Mouse (Mus musculus) hindbrain, embryonic 10.5 days (tissue): ENCODE results near the gene Rpp25. TPM values are rescaled to one million over a fixed set of nuclear protein-coding genes. Genes with fewer than 3 reads are reported as not detected.

Experiments
- DNase-seq: peaks from one replicate; pipeline ENCODE4 v3.0.0-alpha.2; 2017; ENCODE audit warnings: low spot score
- H3K27ac ChIP-seq: fragments of 300-500 bp; sonication (generic); 2 replicates; pipeline ENCODE4 v1.5.1; 2016; ENCODE audit warnings: mild to moderate bottlenecking, moderate library complexity
- H3K27me3 ChIP-seq: fragments of 300-500 bp; sonication (generic); 2 replicates; pipeline ENCODE4 v1.6.1; 2016; ENCODE audit warnings: mild to moderate bottlenecking; ENCODE audit not compliant: poor library complexity, insufficient read depth, severe bottlenecking
- H3K36me3 ChIP-seq: fragments of 300-500 bp; sonication (generic); 2 replicates; pipeline ENCODE4 v1.6.1; 2016; ENCODE audit warnings: mild to moderate bottlenecking, moderate library complexity
- H3K4me1 ChIP-seq: fragments of 300-500 bp; sonication (generic); replicated peaks from 2 replicates; pipeline ENCODE4 v1.6.1; 2016; ENCODE audit warnings: mild to moderate bottlenecking
- H3K4me3 ChIP-seq: fragments of 300-500 bp; sonication (generic); 2 replicates; pipeline ENCODE4 v1.5.1; 2016; ENCODE audit warnings: mild to moderate bottlenecking, moderate library complexity
- H3K9me3 ChIP-seq: fragments of 300-500 bp; sonication (generic); 2 replicates; pipeline ENCODE4 v1.6.1; 2016; ENCODE audit warnings: mild to moderate bottlenecking, moderate library complexity
- WGBS: fragments of 180-500 bp; shearing (Covaris S2); methylation state at CpG from one replicate; pipeline ENCODE4 v1.1.7; 2016; 5-methylcytosine and 5-hydroxymethylcytosine counted together
- polyA plus RNA-seq: library from polyadenylated mRNA; unstranded; fragments of >200 nt; fragmentation: Nextera tagmentation; extraction: Ambion mirVana; gene quantifications from 2 replicates; pipeline ENCODE4 v1.2.1, GENCODE M21; 2016

Rpp25 gene
- polyA plus RNA-seq, 1 experiment from 2014 or later = 9.7 TPM

- 9% methylated on average over 13 of the region's 13 CpGs for WGBS
- H3K27ac ChIP-seq = no peak overlapping the region
- H3K4me1 ChIP-seq = peaks cover 53% of the 10 kb centered on the region
- H3K36me3 ChIP-seq = no peaks in the 10 kb centered on the region
- peak overlapping the region; percentile 41 for H3K4me3 ChIP-seq
- no peak for DNase-seq
- H3K9me3 ChIP-seq = no peaks in the 10 kb centered on the region
- peaks cover 84% of the 10 kb centered on the region for H3K27me3 ChIP-seq
Observed at GRCm38 (mm10) chr9:57501452-57501851, 2.4 kb upstream of the Rpp25 start.

GRCm38 (mm10) chr9:57501861-57502260 lies 2.0 kb upstream of the Rpp25 start:
- H3K4me1 ChIP-seq = peaks cover 53% of the 10 kb centered on the region
- no peak overlapping the region for H3K27ac ChIP-seq

GRCm38 (mm10) chr9:57502911-57503621 lies 760 bp upstream of the Rpp25 start:
- Histone ChIP-seq H3K27me3 (peaks cover 93% of the 10 kb centered on the region), H3K4me1 (peaks cover 53% of the 10 kb centered on the region), H3K9me3 (no peaks in the 10 kb centered on the region), H3K4me3 (peak overlapping the region; percentile 57), H3K27ac (no peak overlapping the region), H3K36me3 (no peaks in the 10 kb centered on the region)
- peak; percentile 42 for DNase-seq
- WGBS = 2% methylated on average over 23 of the region's 23 CpGs

More at GRCm38 (mm10) chr9:57501861-57502260, 2.0 kb upstream of the Rpp25 start:
- H3K9me3 ChIP-seq = no peaks in the 10 kb centered on the region
- DNase-seq = peak; percentile 52
- 1% methylated on average over 20 of the region's 20 CpGs for WGBS
- no peaks in the 10 kb centered on the region for H3K36me3 ChIP-seq
- peak overlapping the region; percentile 41 for H3K4me3 ChIP-seq
- H3K27me3 ChIP-seq = peaks cover 88% of the 10 kb centered on the region

- peak; percentile 58 for DNase-seq
- no peaks in the 10 kb centered on the region for H3K36me3 ChIP-seq
- peaks cover 80% of the 10 kb centered on the region for H3K27me3 ChIP-seq
- WGBS = under 1% methylated on average over 34 of the region's 34 CpGs
- no peaks in the 10 kb centered on the region for H3K9me3 ChIP-seq
- peak overlapping the region; percentile 57 for H3K4me3 ChIP-seq
- H3K27ac ChIP-seq = peak overlapping the region; percentile 13; the same call in 1 of the 2 replicates
- H3K4me1 ChIP-seq = peaks cover 53% of the 10 kb centered on the region
Observed at GRCm38 (mm10) chr9:57504381-57504700, 515 bp downstream of the Rpp25 start.

- Histone ChIP-seq H3K9me3 (no peaks in the 10 kb centered on the region), H3K4me3 (peak overlapping the region; percentile 57; the same call in 1 of the 2 replicates), H3K27me3 (peaks cover 75% of the 10 kb centered on the region), H3K4me1 (peaks cover 53% of the 10 kb centered on the region), H3K27ac (no peak overlapping the region), H3K36me3 (no peaks in the 10 kb centered on the region)
- WGBS = 44% methylated on average over 10 of the region's 10 CpGs
- no peak for DNase-seq
Observed at GRCm38 (mm10) chr9:57504891-57505290, 1.1 kb downstream of the Rpp25 start.

- 8% methylated on average over 8 of the region's 8 CpGs for WGBS
- peak; percentile 44 for DNase-seq
- Histone ChIP-seq H3K27me3 (peaks cover 67% of the 10 kb centered on the region), H3K4me1 (peaks cover 58% of the 10 kb centered on the region), H3K36me3 (no peaks in the 10 kb centered on the region), H3K27ac (no peak overlapping the region), H3K4me3 (0 out of 2 replicates have a peak overlapping the region, but pooled peaks have one; percentile 14), H3K9me3 (no peaks in the 10 kb centered on the region)
Observed at GRCm38 (mm10) chr9:57505700-57506099, 1.9 kb downstream of the Rpp25 start.

- Histone ChIP-seq H3K36me3 (no peaks in the 10 kb centered on the region), H3K4me1 (peaks cover 15% of the 10 kb centered on the region), H3K4me3 (no peak overlapping the region), H3K27ac (no peak overlapping the region), H3K9me3 (no peaks in the 10 kb centered on the region), H3K27me3 (peaks cover 18% of the 10 kb centered on the region)
- 47% methylated on average over 2 of the region's 2 CpGs for WGBS
- DNase-seq = no peak
Observed at GRCm38 (mm10) chr9:57510577-57510976, 6.8 kb downstream of the Rpp25 start.

GRCm38 (mm10) chr9:57517113-57517512 lies 13.3 kb downstream of the Rpp25 start:
- H3K27ac ChIP-seq = peak overlapping the region; percentile 46
- WGBS = 11% methylated on average over 3 of the region's 3 CpGs

GRCm38 (mm10) chr9:57520375-57521055 lies 16.7 kb downstream of the Rpp25 start:
- DNase-seq = no peak
- Histone ChIP-seq H3K27ac (peak overlapping the region; percentile 98), H3K4me3 (peak overlapping the region; percentile 95), H3K27me3 (no peaks in the 10 kb centered on the region), H3K9me3 (no peaks in the 10 kb centered on the region), H3K4me1 (peaks cover 33% of the 10 kb centered on the region), H3K36me3 (no peaks in the 10 kb centered on the region)
- 24% methylated on average over 16 of the region's 16 CpGs for WGBS

More at GRCm38 (mm10) chr9:57517113-57517512, 13.3 kb downstream of the Rpp25 start:
- H3K36me3 ChIP-seq = no peaks in the 10 kb centered on the region
- H3K27me3 ChIP-seq = no peaks in the 10 kb centered on the region
- H3K9me3 ChIP-seq = no peaks in the 10 kb centered on the region
- peaks cover 13% of the 10 kb centered on the region for H3K4me1 ChIP-seq
- DNase-seq = peak; percentile 73
- no peak overlapping the region for H3K4me3 ChIP-seq

- under 1% methylated on average over 95 of the region's 95 CpGs for WGBS
Observed at GRCm38 (mm10) chr9:57521056-57521911, 17.5 kb downstream of the Rpp25 start, which contains the start of gene Cox5a. Gene Cox5a, plus strand, starts transcription at chr9:57521274.

GRCm38 (mm10) chr9:57522114-57522860 lies 18.5 kb downstream of the Rpp25 start:
- Histone ChIP-seq H3K27ac (peak overlapping the region; percentile 98), H3K4me3 (peak overlapping the region; percentile 95), H3K4me1 (peaks cover 26% of the 10 kb centered on the region), H3K36me3 (no peaks in the 10 kb centered on the region), H3K9me3 (no peaks in the 10 kb centered on the region), H3K27me3 (no peaks in the 10 kb centered on the region)
- DNase-seq = no peak
- WGBS = 59% methylated on average over 7 of the region's 7 CpGs

More at GRCm38 (mm10) chr9:57521056-57521911, 17.5 kb downstream of the Rpp25 start, which contains the start of gene Cox5a:
- H3K4me1 ChIP-seq = peaks cover 33% of the 10 kb centered on the region
- H3K27ac ChIP-seq = peak within 1 kb of the TSS; percentile 98
- no peaks in the 10 kb centered on the region for H3K9me3 ChIP-seq
- no peaks in the 10 kb centered on the region for H3K36me3 ChIP-seq
- peak; percentile 90 for DNase-seq
- peak within 1 kb of the TSS; percentile 95 for H3K4me3 ChIP-seq
- H3K27me3 ChIP-seq = no peaks in the 10 kb centered on the region

GRCm38 (mm10) chr9:57522861-57523246 lies 19.0 kb downstream of the Rpp25 start:
- 82% methylated on average over 4 of the region's 4 CpGs for WGBS
- Histone ChIP-seq H3K9me3 (no peaks in the 10 kb centered on the region), H3K36me3 (no peaks in the 10 kb centered on the region), H3K27me3 (no peaks in the 10 kb centered on the region), H3K4me1 (peaks cover 25% of the 10 kb centered on the region), H3K4me3 (peak overlapping the region; percentile 95), H3K27ac (no peak overlapping the region)
- DNase-seq = no peak
